Mouse (Mus musculus) cerebellum, postnatal 4 days (tissue): ENCODE data around the gene Tmem91.

Experiments used
- DNase-seq, 2 experiments: peaks; one replicate each; pipeline ENCODE4 v3.0.0; 2022; ENCODE audit warnings: low spot score in 2 of 2, mixed read lengths in 1 of 2

Tmem91 gene

DNA sequence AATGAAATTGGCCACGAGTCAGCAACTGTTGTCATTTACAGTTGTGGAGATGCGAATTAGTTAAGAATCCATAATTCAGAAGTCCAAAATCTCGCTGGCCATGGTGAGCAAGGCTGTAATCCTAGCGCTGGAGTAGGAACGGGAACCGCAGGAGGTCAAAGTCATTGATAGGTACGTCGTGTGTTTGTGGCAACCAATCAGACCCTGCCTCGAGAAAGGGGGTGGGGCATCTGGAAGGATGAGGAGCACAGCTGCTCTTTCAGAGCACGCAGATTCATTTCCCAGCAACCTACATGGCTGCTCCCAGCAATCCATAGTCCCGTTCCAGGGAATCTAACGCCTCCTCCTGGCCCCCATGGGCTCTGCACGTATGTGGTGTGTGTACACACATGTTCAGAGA, 24.9 kb upstream of the Tmem91 start:
- DNase-seq = no peak

DNA sequence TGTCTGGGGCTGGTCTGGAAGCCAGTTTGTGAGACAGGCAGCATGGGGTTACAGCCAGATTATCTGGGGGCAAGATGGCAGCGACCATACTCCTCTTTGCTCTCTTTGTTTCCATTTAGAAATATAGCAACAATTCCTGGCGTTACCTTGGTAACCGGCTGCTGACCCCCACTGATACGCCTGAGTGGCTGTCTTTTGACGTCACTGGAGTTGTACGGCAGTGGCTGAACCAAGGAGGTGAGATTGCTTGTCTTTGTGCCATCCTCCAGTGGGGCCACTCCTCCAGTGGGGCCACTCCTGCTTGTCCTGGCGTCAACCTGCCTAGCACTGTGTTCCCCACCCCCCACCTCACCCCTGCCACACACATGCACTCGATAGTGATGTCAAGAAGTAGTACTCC, 19.1 kb upstream of the Tmem91 start:
- no peak for DNase-seq

DNA sequence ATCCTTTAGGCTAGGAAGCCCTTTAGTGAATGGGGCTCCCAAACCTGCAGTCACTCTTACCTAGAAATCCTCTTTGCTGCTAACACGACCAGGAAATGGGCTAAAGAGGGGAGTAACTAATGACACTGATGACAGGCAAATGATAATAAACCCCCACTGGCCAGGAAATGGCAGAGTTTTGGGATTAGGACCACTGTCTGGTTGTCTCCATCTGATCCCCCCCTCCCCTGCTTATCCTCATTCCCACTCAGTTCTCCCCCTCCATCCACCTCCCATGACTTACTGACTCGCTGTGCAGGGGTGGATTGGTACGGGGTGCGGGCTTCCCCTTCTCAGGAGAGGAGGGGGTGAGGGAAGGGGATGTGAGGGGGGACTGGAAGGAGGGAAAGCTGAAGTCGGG, 15.1 kb upstream of the Tmem91 start:
- no peak for DNase-seq

DNA sequence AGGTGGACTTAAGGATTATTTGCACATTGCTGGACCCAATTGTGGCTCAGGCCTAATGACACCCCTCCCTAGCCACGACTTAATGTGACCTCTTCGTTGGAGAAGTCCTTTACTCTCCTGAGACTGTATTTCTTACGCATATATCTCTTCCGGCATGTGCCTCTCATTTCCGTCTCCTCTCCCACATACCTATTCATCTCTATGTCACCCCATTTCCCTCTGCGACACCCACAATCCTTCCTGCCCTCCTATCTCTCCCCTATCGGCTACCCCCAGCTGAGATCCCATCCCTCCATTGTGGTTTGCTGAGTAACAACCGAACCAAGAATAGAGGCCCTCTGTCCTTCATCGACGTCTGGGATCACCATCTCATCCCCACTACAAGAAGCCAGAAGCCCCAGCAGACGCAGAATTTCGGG, 14.6 kb upstream of the Tmem91 start:
- no peak for DNase-seq

DNA sequence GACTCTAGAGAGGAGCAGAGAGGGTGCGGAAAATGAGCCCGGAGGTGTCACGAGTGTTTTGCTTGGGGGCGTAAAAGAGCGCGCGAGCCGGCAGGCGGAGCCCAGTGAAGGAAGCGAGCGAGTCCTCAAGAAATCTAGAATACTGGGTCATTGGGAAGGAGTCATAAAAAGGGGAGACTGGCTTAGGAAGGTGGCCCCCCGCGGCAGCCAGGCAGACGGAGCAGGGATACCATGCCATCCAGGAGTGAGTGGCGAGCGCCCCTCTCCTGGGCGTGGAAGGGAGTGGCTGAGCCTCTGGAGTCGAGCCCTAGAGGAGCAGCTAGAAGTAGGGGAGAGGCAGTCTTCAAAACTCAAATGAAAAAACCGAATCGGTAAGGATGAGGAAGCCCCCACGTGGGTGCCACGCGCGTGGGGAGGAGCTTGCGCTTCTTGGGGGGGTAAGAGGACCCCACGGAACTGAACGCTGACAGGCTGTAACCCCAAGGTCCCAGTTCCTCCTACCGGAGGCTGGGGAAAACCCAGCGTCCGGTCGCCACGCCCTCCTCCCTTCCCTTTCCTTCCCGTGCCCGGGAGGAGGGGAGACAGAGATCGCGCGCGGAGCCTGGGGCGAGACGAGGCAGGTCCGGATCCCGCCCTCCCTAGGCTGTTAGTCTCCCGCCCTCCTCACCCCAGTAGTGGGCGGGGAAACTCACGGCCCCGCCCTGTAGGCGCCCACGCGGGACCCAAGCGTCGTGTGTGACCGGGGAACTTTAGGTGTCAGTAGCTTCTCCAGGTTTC, 14.0 kb upstream of the Tmem91 start:
- no peak for DNase-seq

DNA sequence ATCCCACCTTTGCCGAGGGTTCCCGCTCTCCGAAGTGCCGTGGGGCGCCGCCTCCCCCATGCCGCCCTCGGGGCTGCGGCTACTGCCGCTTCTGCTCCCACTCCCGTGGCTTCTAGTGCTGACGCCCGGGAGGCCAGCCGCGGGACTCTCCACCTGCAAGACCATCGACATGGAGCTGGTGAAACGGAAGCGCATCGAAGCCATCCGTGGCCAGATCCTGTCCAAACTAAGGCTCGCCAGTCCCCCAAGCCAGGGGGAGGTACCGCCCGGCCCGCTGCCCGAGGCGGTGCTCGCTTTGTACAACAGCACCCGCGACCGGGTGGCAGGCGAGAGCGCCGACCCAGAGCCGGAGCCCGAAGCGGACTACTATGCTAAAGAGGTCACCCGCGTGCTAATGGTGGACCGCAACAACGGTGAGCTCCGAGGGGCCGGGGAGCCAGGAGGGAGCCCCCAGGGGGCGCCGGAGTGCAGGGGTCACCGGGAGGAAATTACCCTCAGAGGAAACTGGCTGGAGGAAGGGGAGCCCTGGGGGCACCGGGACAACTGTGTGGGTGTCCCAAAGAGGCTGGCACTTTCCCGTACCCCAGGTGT, 12.9 kb upstream of the Tmem91 start:
- DNase-seq = peak in 1 of 2 experiments; percentile 30

DNA sequence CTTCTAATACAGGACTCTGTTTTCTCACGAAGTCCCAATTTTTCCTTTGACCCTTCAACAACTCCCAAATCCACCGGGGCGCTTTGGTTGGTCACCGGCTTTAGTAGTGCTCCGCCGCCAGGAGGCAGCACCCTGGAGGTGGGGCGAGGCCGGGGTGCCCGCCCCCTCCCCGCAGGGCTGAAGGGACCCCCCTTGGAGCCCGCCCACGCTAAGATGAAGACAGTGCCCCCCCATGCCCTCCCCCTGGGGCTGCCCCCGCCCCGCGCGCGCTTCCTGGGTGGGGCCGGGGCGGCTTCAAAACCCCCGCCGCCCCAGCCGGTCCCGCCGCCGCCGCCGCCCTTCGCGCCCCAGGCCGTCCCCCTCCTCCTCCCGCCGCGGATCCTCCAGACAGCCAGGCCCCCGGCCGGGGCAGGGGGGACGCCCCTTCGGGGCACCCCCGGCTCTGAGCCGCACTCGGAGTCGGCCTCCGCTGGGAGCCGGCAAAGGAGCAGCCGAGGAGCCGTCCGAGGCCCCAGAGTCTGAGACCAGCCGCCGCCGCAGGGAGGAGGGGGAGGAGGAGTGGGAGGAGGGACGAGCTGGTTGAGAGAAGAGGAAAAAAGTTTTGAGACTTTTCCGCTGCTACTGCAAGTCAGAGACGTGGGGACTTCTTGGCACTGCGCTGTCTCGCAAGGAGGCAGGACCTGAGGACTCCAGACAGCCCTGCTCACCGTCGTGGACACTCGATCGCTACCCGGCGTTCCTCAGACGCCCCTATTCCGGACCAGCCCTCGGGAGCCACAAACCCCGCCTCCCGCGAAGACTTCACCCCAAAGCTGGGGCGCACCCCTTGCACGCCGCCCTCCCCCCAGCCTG, 11.9 kb upstream of the Tmem91 start, which contains the start of gene Tgfb1:
Gene Tgfb1, plus strand, starts transcription at position 323 of the 852 bp plus-strand sequence.
- peak in 1 of 2 experiments; percentile 42 for DNase-seq

DNA sequence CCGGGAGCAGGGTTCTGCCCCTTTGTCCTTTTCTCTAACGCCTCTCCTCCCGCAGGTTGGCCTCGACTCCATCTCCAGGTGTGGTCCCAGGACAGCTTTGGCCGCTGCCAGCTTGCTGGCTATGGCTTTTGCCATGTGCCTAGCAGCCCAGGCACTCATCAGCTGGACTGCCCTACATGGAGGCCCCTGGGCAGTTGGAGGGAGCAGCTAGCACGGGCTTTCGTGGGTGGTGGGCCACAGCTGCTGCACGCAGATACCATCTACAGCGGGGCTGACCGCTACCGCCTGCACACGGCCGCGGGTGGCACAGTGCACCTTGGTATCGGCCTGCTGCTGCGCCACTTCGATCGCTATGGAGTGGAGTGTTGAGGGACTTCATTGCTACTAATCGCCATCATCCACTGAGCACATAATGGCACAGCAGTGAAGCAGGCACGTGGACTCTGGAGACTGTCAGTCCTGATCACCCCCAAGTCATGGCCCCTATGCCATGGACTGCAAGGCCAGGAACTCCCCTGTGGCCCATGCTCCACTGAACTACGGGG, 11.0 kb upstream of the Tmem91 start:
- DNase-seq = no peak

DNA sequence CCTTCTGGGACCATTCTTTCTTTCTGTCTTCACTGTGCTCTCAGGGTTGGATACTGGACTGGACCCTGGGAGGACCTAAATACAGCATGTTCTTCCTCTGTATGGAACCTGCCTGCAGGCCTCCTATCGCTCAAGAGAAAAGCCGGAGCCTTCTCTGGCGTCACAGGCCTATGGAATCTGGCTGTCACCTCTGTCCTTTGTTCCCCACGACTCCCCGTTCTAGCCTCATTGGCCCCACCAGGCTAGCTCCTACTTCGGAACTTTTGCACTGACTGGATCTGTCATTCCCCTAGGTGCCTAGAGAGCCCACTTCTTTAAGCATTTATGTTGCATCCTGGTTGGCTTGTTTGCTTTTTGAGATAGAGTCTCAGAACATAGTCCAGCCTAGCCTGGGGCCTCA, 9.7 kb upstream of the Tmem91 start:
- no peak for DNase-seq

DNA sequence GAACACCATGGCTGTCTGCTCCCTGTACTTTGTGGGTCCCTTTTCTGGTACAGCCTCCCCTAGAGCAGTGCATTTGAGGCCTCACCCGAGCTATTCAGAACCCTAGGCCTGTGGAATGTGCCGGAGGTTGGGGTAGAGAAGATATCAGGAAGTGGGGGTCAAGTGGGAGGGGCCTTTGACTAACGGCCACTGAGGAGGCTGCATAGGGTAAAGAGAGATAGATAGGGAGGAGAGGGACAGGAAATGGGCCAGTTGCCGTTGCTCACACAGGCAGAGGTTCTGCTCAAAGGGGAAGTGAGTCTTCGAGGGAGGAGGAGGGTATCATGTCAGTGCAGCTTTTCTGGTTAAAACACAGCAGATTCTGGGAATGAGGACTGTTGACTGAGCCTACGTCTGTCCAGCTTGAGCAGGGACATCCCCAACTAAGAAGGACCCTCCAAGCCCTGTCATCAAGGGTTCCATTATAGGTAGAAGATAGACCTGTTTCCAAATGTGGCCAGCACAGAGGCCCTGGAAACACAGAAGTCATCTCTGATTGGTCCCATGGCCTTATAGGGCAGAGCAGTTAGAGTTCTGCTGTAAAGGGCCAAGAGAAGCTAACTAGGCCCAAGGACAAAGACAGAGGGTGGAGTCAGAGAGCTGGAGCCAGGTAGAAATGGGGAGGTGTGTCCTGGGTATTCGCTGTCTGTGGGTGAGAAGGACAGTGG, 8.7 kb upstream of the Tmem91 start:
- DNase-seq = no peak

DNA sequence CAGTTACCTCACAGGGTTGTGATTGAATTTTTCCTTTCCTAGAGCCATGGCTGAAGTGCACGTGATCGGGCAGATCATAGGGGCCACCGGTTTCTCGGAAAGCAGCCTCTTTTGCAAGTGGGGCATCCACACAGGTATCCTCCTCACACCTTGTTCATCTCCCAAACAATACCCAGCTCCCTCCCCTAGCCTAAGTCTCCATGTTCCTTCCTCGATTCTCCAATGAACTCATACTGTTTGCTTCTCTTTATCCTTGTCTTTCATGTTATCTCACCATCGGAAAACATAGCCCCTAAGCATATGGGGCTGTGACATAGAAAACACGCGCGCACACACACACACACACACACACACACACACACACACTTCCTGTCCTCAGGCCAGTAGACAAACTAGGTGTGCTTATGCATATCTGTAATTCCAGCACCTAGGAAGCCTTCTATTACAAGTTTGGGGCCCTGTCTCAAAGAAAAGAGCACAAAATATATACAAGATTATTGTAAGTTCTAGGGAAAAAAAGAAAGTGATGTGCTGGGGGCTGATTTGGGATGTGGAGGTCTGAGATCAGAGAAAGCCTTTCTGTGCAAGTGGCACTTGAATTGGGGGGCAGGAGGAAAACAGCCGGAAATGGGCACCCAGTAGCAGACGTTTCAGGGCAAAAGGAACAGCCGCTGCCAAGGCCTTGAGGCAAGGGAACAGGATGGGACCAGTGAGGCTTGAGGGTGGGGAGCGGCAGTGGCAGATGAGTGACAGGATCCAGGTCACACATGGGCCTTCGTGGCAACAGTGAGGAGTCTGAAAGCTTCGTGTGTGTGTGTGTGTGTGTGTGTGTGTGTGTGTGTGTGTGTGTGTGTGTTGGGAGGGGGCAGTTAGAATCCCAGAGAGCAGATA, 6.6 kb upstream of the Tmem91 start:
- DNase-seq = no peak

DNA sequence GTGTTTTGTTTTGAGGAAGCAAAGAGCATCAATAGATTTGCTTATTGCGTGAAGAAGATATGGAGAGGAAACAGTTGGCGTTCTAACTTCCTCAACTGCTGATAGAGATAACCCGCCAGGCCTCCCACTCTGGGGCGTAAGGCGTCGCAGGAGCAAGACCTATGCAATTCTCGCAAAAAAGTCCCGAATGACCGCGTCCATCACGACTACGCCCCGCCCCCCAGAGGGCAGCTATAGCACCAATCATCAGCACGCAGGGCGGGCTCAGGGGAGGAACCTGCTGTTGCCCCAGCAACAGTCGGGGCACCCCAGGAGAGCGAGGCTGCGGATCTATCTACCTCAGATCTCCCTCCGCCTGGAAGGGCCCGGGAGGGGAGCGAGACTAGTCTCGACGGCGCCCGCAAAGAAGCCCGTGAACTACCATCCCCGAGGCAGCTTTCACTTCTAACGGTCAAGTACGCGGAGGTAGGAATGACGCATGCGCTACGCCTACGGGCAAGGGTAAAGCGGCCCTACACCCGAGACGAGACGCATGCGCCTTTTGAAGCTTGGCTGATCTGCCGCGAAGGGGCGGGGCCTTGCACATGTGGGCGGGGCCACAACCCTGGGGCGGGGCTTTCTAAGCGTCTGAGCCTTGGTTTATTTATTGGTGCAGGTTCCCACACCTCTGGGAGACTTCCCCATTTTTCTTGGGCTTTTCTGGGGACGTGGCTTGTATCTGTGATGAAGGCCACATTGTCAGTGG, 5.7 kb upstream of the Tmem91 start, which contains the start of gene B9d2:
Gene B9d2, plus strand, starts transcription at position 267 of the 745 bp plus-strand sequence.
- DNase-seq = peak; percentile 81 to 97

DNA sequence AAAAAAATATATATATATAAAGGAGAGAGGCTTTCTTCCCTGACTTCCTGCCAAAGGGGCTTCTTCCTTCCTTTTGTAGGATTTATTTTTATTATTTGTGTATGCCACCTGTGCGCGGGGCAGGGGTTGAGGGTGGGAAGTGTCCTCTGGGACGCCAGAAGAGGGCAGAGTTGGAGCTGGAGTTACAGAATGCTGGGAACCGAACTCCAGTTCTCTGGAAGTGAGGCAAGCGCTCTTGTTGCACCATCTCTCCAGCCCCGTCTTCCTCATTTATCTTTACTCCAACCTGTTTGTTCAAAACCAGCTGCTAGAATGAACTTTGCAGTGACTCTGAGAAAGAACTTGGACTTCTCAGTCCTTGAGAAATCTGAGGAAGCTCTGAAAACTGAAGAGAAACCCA, 5.0 kb upstream of the Tmem91 start:
- no peak for DNase-seq

DNA sequence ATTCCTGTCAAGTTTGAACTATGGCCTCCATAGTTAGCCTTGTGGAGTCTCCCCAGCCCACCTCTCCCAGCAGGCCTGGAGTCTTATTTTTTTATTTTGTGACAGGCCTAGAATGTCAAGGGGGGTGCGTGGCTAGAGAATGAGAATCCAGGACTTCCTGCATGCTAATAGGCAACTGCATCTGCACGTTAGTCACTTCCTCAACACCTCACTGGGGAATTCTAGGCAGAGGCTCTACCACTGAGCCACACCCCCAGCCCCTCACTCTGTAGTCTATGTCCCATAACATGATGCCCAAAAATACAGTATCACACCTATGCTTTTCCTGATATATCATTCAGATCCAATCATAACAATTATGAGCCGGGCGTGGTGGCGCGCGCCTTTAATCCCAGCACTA, 2.0 kb upstream of the Tmem91 start:
- no peak for DNase-seq

DNA sequence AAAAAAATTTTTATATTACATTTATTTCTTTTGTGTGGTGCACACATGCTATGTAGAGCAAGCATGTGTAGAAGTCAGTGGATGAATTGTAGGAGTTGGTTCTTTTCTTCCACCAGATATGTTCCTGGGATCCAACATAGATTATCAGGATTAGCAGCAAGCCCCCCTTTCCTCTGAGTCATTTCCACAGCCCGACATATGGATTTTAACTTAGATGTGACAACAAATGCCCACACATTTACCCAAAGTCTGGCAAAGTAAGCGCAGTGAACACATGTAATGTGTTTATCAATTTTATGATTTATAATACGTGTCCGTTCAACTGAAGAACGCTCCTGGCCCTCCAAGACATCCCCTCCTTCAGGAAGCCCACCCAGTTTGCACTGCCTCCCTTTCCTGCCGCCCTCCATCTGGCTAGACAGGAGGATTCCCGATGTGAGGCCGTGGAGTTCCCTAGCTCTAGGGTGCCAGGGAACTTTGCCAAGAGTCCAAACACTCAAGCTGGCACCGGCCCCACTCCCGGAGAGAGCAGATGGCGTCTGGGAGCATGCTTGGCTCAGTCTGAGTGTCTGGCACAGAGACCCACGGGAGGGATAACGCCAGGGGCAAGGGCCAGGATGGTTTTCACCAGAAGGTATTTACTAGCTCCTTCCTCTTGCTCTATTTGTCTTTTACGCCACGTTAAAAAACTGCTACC, 1.3 kb upstream of the Tmem91 start:
- peak; percentile 82 to 99 for DNase-seq

DNA sequence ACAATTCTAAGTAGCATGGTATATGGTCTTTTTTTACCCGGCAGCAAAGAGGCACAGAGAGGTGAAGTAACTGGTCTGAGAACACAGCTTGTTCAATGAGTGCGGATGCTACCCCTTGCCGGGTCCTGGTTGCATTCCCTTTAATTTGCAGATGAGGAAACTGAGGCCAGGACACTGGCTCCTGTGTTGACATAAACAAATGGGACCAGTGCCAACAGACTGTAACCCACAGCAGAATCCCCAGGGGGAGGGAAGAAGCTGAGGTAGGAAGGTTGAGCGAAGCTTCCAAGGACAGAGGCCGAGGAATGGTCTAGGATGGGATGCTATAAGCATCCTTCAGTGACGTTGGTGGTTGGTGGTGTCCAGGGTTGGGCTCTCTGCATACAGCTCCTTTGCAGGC, 439 bp upstream of the Tmem91 start:
- DNase-seq = no peak

DNA sequence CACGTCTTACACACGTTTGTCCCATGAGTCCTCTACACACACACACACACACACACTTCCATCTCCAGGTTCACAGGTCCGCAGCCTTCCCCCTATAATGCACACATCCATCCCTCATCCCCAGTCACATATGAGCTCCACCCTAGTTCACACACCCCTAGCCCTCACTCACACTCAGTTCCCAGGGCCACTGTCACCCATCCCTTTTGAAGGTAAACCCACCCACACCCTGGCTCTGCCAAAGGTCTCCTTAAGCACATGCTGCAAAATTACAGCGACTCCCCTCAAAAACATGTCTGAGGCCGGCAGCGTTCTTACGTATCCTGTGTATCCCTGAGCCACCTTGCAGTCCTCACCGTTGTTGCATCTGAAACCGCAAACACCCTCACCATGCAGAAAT, 669 bp downstream of the Tmem91 start:
- no peak for DNase-seq

DNA sequence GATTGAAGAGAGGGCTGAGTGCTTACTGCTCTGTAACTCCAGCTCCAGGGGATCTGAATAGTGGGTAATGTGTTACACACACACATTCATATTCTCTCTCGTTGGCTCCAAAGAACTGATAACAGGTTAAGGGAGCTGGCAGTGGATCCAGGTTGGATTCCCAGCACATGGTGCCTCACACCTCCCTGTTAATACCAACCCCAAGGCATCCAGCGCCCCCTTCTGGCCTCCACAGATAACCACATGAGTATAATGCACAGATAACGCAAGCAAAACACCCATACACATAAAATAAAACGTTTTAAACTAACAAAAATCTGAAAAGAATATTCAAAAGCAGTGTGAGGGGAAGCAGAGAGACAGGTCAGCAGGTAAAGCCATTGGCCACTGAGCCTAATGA, 2.5 kb downstream of the Tmem91 start:
- no peak for DNase-seq

DNA sequence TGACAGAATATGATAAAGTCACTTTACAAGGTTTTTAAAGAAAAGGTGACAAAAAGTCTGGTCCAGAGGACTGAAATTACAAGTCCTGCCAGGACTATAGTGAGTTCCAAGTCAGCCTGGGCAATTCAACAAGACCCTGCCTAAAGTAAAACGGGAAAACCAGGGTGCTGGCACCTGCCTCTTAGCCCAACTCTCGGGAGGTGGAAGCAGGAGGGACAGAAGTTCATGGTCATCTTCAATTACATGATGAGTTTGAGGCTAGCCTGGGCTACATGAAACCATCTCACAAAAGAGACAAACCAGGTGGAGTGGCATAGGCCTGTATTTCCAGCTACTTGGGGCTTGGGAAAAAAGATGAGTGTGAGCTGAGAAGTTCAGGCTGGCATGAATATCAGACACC, 3.3 kb downstream of the Tmem91 start:
- DNase-seq = no peak
